Mouse (Mus musculus) liver, embryonic 14.5 days (tissue): ENCODE measurements at regions not wholly inside any gene's neighbourhood (a gene's known extent, or its start where the extent isn't known, plus 50 kb on each side); places are given as distances from the start of the nearest gene placed in this dataset.

ENCODE experiments used
- ATAC-seq: fragments of 200-750 bp; cut with Nextera tagmentation; 2 replicates; pipeline ENCODE4 v1.8.0; 2017; ENCODE audit warnings: moderate number of reproducible peaks, mild to moderate bottlenecking, moderate library complexity; ENCODE audit not compliant: insufficient read depth
- DNase-seq, 3 experiments: peaks; one replicate each; pipeline ENCODE4 v3.0.0-alpha.2; 2012 to 2013; ENCODE audit warnings: low read depth in 3 of 3, low spot score in 3 of 3
- H3K27ac ChIP-seq: fragments of 300-500 bp; sonication (generic); 2 replicates; pipeline ENCODE4 v1.5.1; 2014; ENCODE audit warnings: moderate library complexity, mild to moderate bottlenecking, control low read depth, inconsistent platforms
- H3K27me3 ChIP-seq: fragments of 300-500 bp; sonication (generic); 2 replicates; pipeline ENCODE4 v1.6.1; 2014; ENCODE audit warnings: mild to moderate bottlenecking, low read length, moderate library complexity; ENCODE audit not compliant: control insufficient read depth, insufficient read depth
- H3K36me3 ChIP-seq: fragments of 300-500 bp; sonication (generic); replicated peaks from 2 replicates; pipeline ENCODE4 v1.6.1; 2014; ENCODE audit warnings: low read depth; ENCODE audit not compliant: control insufficient read depth, insufficient read depth
- H3K4me1 ChIP-seq, 2 experiments: fragments of 200-500 bp in 1 of 2; fragments of 300-500 bp in 1 of 2; sonication (generic) in 1 of 2; replicated peaks; 2 replicates each; pipeline ENCODE4 v1.6.1; 2012 to 2014; ENCODE audit warnings: antibody characterized with exemption in 1 of 2, inconsistent platforms in 1 of 2, low read length in 1 of 2; ENCODE audit not compliant: control insufficient read depth in 2 of 2, insufficient read depth in 2 of 2
- H3K4me2 ChIP-seq: fragments of 300-500 bp; sonication (generic); 2 replicates; pipeline ENCODE4 v1.6.1; 2014; ENCODE audit warnings: low read depth, mild to moderate bottlenecking, control low read depth, moderate library complexity
- H3K4me3 ChIP-seq, 2 experiments: fragments of 200-500 bp in 1 of 2; fragments of 300-500 bp in 1 of 2; sonication (generic) in 1 of 2; 2 replicates each; pipeline ENCODE4 v1.5.1; 2012 to 2014; ENCODE audit warnings: low read depth in 2 of 2, low read length in 2 of 2, mild to moderate bottlenecking in 2 of 2, control low read depth in 1 of 2, inconsistent platforms in 1 of 2, moderate library complexity in 1 of 2; ENCODE audit not compliant: insufficient read depth in 1 of 2
- H3K9ac ChIP-seq: fragments of 300-500 bp; sonication (generic); replicated peaks from 2 replicates; pipeline ENCODE4 v1.6.1; 2014; ENCODE audit warnings: mild to moderate bottlenecking, control low read depth, moderate library complexity
- H3K9me3 ChIP-seq: fragments of 300-500 bp; sonication (generic); 2 replicates; pipeline ENCODE4 v1.6.1; 2016; ENCODE audit warnings: low read length, mixed read lengths; ENCODE audit not compliant: control insufficient read depth
- CTCF ChIP-seq: IDR thresholded peaks from 2 replicates; pipeline ENCODE4 v1.5.1; 2016; ENCODE audit warnings: antibody characterized with exemption, low read depth, control low read depth
- EP300 ChIP-seq: IDR thresholded peaks from 2 replicates; pipeline ENCODE4 v1.6.1; 2016; ENCODE audit warnings: antibody characterized with exemption, low read depth
- WGBS: fragments of 180-500 bp; shearing (Covaris S2); extraction: QIAGEN DNeasy Blood & Tissue Kit; methylation state at CpG from one replicate; pipeline ENCODE4 v1.1.7; 2014; ENCODE audit not compliant: insufficient replicate concordance; 5-methylcytosine and 5-hydroxymethylcytosine counted together

DNA sequence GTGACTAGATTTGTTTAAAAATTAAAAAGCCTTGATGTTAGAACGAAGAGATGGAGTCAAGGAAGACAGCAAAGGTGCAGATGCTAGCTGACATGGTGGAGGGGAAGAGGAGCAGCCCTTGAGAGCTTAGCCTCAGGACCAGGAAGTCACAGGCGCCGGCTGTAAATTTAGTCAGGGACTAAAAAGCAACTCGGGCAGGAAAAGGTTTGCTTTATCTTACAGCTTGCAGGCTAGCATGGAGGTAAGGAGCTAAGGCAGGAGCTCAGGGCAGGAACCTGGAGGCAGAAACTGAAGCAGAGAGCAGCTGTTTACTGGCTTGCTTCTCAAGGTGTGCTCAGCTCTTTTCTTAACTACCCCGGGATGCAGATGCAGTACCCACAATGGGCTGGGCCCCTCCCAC is 68.3 kb upstream of the Tmem150c start:
- H3K27ac ChIP-seq: no peak overlapping the region
- TF ChIP-seq CTCF (no peak), EP300 (no peak)
- no peaks in the 10 kb centered on the region for H3K36me3 ChIP-seq
- no peak overlapping the region for H3K4me2 ChIP-seq
- no peaks in the 10 kb centered on the region for H3K9me3 ChIP-seq
- 13% methylated on average over 5 of the region's 5 CpGs for WGBS
- no peak overlapping the region for H3K9ac ChIP-seq
- no peak overlapping the region for H3K4me3 ChIP-seq
- no peak for ATAC-seq
- H3K27me3 ChIP-seq: no peaks in the 10 kb centered on the region
- H3K4me1 ChIP-seq: 0 out of 4 replicates have a peak, but pooled peaks cover 0 to 2% of the 10 kb centered on the region in 2 experiments
- no peak for DNase-seq

DNA sequence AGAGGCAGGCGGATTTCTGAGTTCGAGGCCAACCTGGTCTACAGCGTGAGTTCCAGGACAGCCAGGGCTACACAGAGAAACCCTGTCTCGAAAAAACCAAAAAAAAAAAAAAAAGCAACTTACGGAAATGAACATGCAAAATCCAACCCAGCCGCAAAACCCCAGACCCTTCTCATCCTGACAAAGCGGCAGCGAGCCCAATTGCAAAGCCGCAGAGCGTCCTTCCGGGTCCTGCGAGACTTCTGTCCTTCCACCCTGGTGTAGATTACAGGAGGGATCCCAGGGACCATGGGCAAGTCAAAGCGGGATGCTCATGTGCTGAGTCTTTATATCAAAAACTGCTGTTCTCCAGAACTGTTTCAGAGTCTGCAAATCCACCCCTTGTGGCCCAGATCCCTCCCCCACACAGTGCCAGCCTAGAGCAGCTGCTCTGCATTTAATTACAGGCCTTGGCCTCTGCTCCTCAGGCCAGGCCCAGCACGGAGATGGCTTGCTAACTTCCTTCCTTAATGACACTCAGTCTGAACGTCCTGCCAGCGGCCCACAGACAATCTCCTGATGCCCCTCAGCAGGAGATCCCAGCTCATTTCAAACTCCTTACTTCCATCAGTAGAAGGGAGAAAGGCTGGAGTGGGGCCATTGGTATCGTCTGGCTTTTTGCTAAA is 67.1 kb upstream of the Tmem150c start:
- Histone ChIP-seq H3K27ac (no peak overlapping the region), H3K4me3 (no peak overlapping the region), H3K4me2 (no peak overlapping the region), H3K36me3 (no peaks in the 10 kb centered on the region), H3K9me3 (no peaks in the 10 kb centered on the region), H3K4me1 (0 out of 4 replicates have a peak, but pooled peaks cover 0 to 2% of the 10 kb centered on the region in 2 experiments), H3K9ac (no peak overlapping the region), H3K27me3 (no peaks in the 10 kb centered on the region)
- WGBS: 53% methylated on average over 17 of the region's 17 CpGs
- ATAC-seq: no peak
- TF ChIP-seq CTCF (no peak), EP300 (no peak)
- no peak for DNase-seq

DNA sequence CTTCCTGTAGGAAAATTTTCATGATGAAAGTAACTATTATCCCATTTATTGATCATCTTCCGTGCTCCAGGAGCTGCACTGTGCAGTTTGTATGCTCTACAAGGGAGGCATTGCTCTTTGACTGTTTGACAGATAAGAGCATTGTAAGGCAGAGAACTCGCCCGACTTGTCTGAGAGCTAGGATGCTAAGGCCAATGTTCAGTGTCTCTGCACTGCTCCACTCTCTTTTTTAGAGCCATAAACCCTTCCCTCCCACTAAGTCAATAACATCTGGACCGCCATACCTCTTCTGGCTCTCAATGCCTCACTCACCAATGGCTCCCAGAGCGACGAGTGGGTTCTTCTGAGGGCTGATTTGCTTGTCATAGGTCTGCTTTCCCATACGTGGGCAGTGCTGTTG is 65.9 kb upstream of the Tmem150c start:
- no peak overlapping the region for H3K4me3 ChIP-seq
- H3K36me3 ChIP-seq: no peaks in the 10 kb centered on the region
- 0 out of 4 replicates have a peak, but pooled peaks cover 0 to 6% of the 10 kb centered on the region in 2 experiments for H3K4me1 ChIP-seq
- no peak overlapping the region for H3K4me2 ChIP-seq
- DNase-seq: no peak
- ATAC-seq: no peak
- 51% methylated on average over 7 of the region's 7 CpGs for WGBS
- H3K9ac ChIP-seq: no peak overlapping the region
- no peaks in the 10 kb centered on the region for H3K9me3 ChIP-seq
- H3K27ac ChIP-seq: no peak overlapping the region
- H3K27me3 ChIP-seq: no peaks in the 10 kb centered on the region
- TF ChIP-seq CTCF (no peak), EP300 (no peak)

DNA sequence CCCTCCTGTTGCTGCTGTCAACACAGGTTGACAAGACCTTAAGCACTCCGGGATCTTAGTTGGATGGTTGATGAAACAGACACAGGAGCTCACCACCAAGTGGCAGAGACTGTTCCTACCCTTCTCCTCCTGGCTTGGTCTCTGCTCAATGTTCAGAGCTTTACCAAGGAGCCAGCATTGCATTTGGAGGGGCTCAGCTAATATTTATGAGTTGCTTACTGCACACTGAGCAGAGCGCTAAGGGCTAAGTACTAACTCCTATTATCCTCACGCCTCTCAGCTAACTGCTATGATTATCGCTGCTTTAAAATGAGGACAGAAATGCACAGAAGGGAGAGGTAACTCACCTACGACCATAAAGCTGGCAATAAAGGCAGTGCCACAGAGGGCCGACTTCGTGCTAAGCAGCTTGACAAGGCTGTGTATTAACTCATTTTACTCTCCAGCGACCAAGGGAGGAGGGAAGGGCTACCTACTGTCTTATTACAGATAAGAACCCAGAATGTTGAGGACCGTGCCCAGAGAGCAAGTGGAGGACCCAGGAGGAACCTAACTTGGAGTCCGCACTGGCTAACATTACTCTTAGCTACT is 65.3 kb upstream of the Tmem150c start:
- no peak overlapping the region for H3K4me3 ChIP-seq
- no peaks in the 10 kb centered on the region for H3K36me3 ChIP-seq
- ATAC-seq: no peak
- no peak overlapping the region for H3K9ac ChIP-seq
- no peak for TF ChIP-seq EP300
- no peak for TF ChIP-seq CTCF
- no peak overlapping the region for H3K27ac ChIP-seq
- H3K4me2 ChIP-seq: no peak overlapping the region
- 0 out of 4 replicates have a peak, but pooled peaks cover 0 to 6% of the 10 kb centered on the region in 2 experiments for H3K4me1 ChIP-seq
- 51% methylated on average over 10 of the region's 10 CpGs for WGBS
- H3K27me3 ChIP-seq: no peaks in the 10 kb centered on the region
- DNase-seq: no peak
- no peaks in the 10 kb centered on the region for H3K9me3 ChIP-seq

DNA sequence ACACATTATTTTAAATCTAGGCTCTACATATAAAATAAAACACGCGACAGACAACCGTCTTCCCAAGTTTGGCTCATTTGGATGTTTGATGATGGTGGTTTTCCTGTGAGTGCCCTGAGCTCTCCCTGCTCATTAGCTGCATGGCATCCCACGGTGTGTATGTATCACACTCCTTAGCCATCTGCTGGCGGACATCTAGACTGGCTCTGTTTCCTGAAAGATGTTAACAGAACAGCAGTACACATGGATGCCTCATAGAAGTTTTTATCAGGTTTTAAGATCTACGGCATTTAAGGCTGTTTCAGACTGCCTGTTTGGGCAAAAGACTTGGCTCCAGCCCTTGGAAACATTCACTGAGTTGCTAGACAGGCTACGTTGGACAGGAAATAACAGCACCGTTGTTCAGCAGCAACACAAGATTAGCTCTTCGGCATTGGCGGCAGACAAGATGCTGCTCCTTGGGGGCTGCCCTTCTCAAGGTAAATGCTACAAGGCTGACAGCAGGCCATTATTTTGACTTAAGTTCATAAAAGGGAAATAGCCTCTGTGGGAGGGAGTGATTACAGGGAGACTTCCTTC is 61.5 kb upstream of the Tmem150c start:
- 0 out of 4 replicates have a peak, but pooled peaks cover 0 to 4% of the 10 kb centered on the region in 2 experiments for H3K4me1 ChIP-seq
- H3K4me3 ChIP-seq: no peak overlapping the region
- no peaks in the 10 kb centered on the region for H3K27me3 ChIP-seq
- ATAC-seq: no peak
- DNase-seq: no peak
- H3K9me3 ChIP-seq: no peaks in the 10 kb centered on the region
- H3K27ac ChIP-seq: no peak overlapping the region
- WGBS: 37% methylated on average over 10 of the region's 10 CpGs
- no peak overlapping the region for H3K9ac ChIP-seq
- no peak for TF ChIP-seq CTCF
- TF ChIP-seq EP300: no peak
- H3K36me3 ChIP-seq: no peaks in the 10 kb centered on the region
- no peak overlapping the region for H3K4me2 ChIP-seq
